Mouse (Mus musculus) olfactory bulb, adult 2 months (tissue): ENCODE results near the gene Itpr2.

ENCODE experiments used
- CTCF ChIP-seq: fragments of 200-500 bp; IDR thresholded peaks from 2 replicates; pipeline ENCODE4 v1.5.1; 2012; ENCODE audit warnings: low read depth, mild to moderate bottlenecking, low read length, moderate library complexity; ENCODE audit not compliant: insufficient read depth
- POLR2A ChIP-seq: fragments of 200-500 bp; IDR thresholded peaks from 2 replicates; pipeline ENCODE4 v1.6.1; 2012; ENCODE audit warnings: mild to moderate bottlenecking, low read depth, low read length, moderate library complexity; ENCODE audit not compliant: insufficient read depth

GRCm38 (mm10) chr6:146222403-146223063 is 279.5 kb downstream of the Itpr2 start:
- TF ChIP-seq CTCF (no peak), POLR2A (no peak)
